In genomic region chr2:60122188-60122587, GRCm38 (mm10) we compare ENCODE assay signal across 10 mouse cellular contexts.
DNase-seq lines count a peak whose midpoint lies in the region; ATAC-seq and TF ChIP-seq lines count a peak whose summit lies in the region.
"Had no signal": no experiment of that assay in that cellular context is flagged by ENCODE, and none has a peak within 500 bp of the region (broad histone marks: within the 10 kb centered on the region; RNA-seq: fewer than 3 reads in every experiment).

No protein-coding gene starts in this region.

- WGBS in heart, embryonic 15.5 days: 59% methylated on average over 2 of the region's 2 CpGs
- 30% methylated on average over 2 of the region's 2 CpGs for WGBS in hindbrain, embryonic 11.5 days
- 25% methylated on average over 2 of the region's 2 CpGs for WGBS in midbrain, embryonic 12.5 days

- DNase-seq in heart, adult 8-10 months (ENCODE audit: low spot score): no peak
- DNase-seq in hindbrain, embryonic 11.5 days (ENCODE audit: low spot score): peak; percentile 30
- DNase-seq in left cerebral cortex, postnatal 4 days: no peak
- no peak for DNase-seq in frontal cortex, postnatal 25 days (ENCODE audit: low spot score in 2 of 2)
- DNase-seq in kidney, postnatal 4 days: no peak
- DNase-seq: adrenal gland, postnatal 14 days had no signal

- H3K9ac ChIP-seq in heart, embryonic 15.5 days: no peak overlapping the region
- H3K9ac ChIP-seq in hindbrain, embryonic 11.5 days (ENCODE audit: low read depth, low read length): no peak overlapping the region
- H3K9ac ChIP-seq in midbrain, embryonic 12.5 days (replicated peaks): no peak overlapping the region
- H3K9ac ChIP-seq: limb, embryonic 12.5 days had no signal

- H3K27ac ChIP-seq in heart, embryonic 15.5 days: no peak overlapping the region
- H3K27ac ChIP-seq in bone marrow macrophage, adult 2 months (ENCODE audit: insufficient read depth, low read depth, low read length): no peak overlapping the region
- peak overlapping the region; percentile 32; the same call in 1 of the 2 replicates for H3K27ac ChIP-seq in hindbrain, embryonic 11.5 days (ENCODE audit: low read depth, low read length)
- peak overlapping the region; percentile 63 for H3K27ac ChIP-seq in midbrain, embryonic 12.5 days (replicated peaks)
- H3K27ac ChIP-seq: limb, embryonic 12.5 days had no signal

- no peaks in the 10 kb centered on the region for H3K27me3 ChIP-seq in heart, embryonic 15.5 days
- no peaks in the 10 kb centered on the region for H3K27me3 ChIP-seq in hindbrain, embryonic 11.5 days (ENCODE audit: control insufficient read depth, insufficient read depth, low read length)
- no peaks in the 10 kb centered on the region for H3K27me3 ChIP-seq in midbrain, embryonic 12.5 days
- H3K27me3 ChIP-seq: limb, embryonic 12.5 days had no signal

- H3K9me3 ChIP-seq in heart, embryonic 15.5 days (replicated peaks): no peaks in the 10 kb centered on the region
- no peaks in the 10 kb centered on the region for H3K9me3 ChIP-seq in hindbrain, embryonic 11.5 days (ENCODE audit: control insufficient read depth, low read length)
- H3K9me3 ChIP-seq in midbrain, embryonic 12.5 days: no peaks in the 10 kb centered on the region
- H3K9me3 ChIP-seq: limb, embryonic 12.5 days had no signal

- TF ChIP-seq CTCF in bone marrow macrophage, adult 2 months (IDR thresholded peaks at IDR 0.05; ENCODE audit: low read depth, low read length): no peak

- H3K4me2 ChIP-seq in heart, embryonic 15.5 days: 0 out of 2 replicates have a peak overlapping the region, but pooled peaks have one; percentile 1
- H3K4me2 ChIP-seq in hindbrain, embryonic 11.5 days (replicated peaks; ENCODE audit: low read depth, low read length): peak overlapping the region; percentile 9
- H3K4me2 ChIP-seq in midbrain, embryonic 12.5 days (replicated peaks): peak overlapping the region; percentile 39

- H3K4me3 ChIP-seq in heart, embryonic 15.5 days: no peak overlapping the region
- H3K4me3 ChIP-seq in bone marrow macrophage, adult 2 months (ENCODE audit: insufficient read depth, low read length): peak overlapping the region; percentile 3; the same call in 1 of the 2 replicates
- H3K4me3 ChIP-seq in hindbrain, embryonic 11.5 days (ENCODE audit: low read depth, low read length): 0 out of 2 replicates have a peak overlapping the region, but pooled peaks have one; percentile 8
- peak overlapping the region; percentile 19; the same call in 1 of the 2 replicates for H3K4me3 ChIP-seq in midbrain, embryonic 12.5 days
- H3K4me3 ChIP-seq: limb, embryonic 12.5 days had no signal

- intact Hi-C loops in left cerebral cortex, postnatal 4 days (cut with DNase I): loop anchor here (5.0 kb wide), 1 partner anchor 85 kb away; no protein-coding TSS in a partner anchor

- H3K36me3 ChIP-seq in heart, embryonic 15.5 days: no peaks in the 10 kb centered on the region
- H3K36me3 ChIP-seq in hindbrain, embryonic 11.5 days (ENCODE audit: control insufficient read depth, insufficient read depth, low read length): no peaks in the 10 kb centered on the region
- no peaks in the 10 kb centered on the region for H3K36me3 ChIP-seq in midbrain, embryonic 12.5 days
- H3K36me3 ChIP-seq: limb, embryonic 12.5 days had no signal

- TF ChIP-seq POLR2A in bone marrow macrophage, adult 2 months (IDR thresholded peaks at IDR 0.05; ENCODE audit: borderline replicate concordance, low read depth, low read length): no peak

- ATAC-seq in heart, embryonic 15.5 days (replicated peaks; ENCODE audit: insufficient number of reproducible peaks, insufficient read depth, low FRiP score, low read depth): no peak
- no peak for ATAC-seq in hindbrain, embryonic 11.5 days (ENCODE audit: low FRiP score)
- no peak for ATAC-seq in midbrain, embryonic 12.5 days (ENCODE audit: low FRiP score, low read depth)

- peaks cover 29% of the 10 kb centered on the region for H3K4me1 ChIP-seq in heart, embryonic 15.5 days (replicated peaks)
- peaks cover 18% of the 10 kb centered on the region for H3K4me1 ChIP-seq in bone marrow macrophage, adult 2 months (ENCODE audit: control insufficient read depth, insufficient read depth, low read length)
- peaks cover 3% of the 10 kb centered on the region; the same call in 1 of the 2 replicates for H3K4me1 ChIP-seq in hindbrain, embryonic 11.5 days (replicated peaks; ENCODE audit: control insufficient read depth, insufficient read depth, low read length)
- H3K4me1 ChIP-seq in midbrain, embryonic 12.5 days: peaks cover 46% of the 10 kb centered on the region

Comparison
In these comparisons a context has a peak if more than half of its experiments do, and no peak if none do; other contexts are left out.
1. H3K27ac ChIP-seq: peak in hindbrain, embryonic 11.5 days (single experiment) and midbrain, embryonic 12.5 days (single experiment); none in heart, embryonic 15.5 days (single experiment) and bone marrow macrophage, adult 2 months (single experiment).
2. Peak in every context shown above with its lines, with median percentiles within 50 percentile points of each other: H3K4me2 ChIP-seq.